Mouse (Mus musculus): ENCODE measurements at regions not wholly inside any gene's neighbourhood (a gene's known extent, or its start where the extent isn't known, plus 50 kb on each side); places are given as distances from the start of the nearest gene placed in this dataset.

DNA sequence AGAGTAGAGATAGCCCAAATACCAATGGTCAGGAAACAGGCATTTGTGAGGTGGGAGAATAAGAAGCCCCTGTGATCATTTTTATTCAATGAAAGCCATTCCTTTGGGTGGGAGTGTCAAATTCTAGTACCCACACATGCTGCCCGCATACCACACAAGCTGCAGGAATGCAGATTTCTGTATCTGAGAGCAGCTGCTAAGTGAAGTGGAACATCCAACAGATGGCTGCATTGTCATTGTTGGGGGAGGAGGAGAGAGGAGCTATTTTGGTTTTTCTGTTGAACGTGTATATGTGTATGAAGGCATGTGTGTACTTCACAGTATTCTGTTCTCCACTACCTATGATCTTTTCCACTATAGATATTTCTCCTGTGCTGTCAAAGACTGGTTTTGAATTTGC lies 392.3 kb upstream of the Mef2c start:
- Histone ChIP-seq H3K9me3 (replicated peaks; ENCODE audit: control insufficient read depth, low read length) (no peaks in the 10 kb centered on the region), H3K27me3 (ENCODE audit: control insufficient read depth, insufficient read depth, low read length) (no peaks in the 10 kb centered on the region), H3K27ac (ENCODE audit: low read length) (no peak overlapping the region), H3K36me3 (ENCODE audit: control insufficient read depth, insufficient read depth) (no peaks in the 10 kb centered on the region), H3K9ac (ENCODE audit: low read length) (no peak overlapping the region), H3K4me2 (ENCODE audit: low read depth, low read length) (no peak overlapping the region), H3K4me3 (ENCODE audit: low read length) (no peak overlapping the region), H3K4me1 (ENCODE audit: control insufficient read depth, insufficient read depth, low read length) (peaks cover 3% of the 10 kb centered on the region; the same call in 1 of the 2 replicates)
- ATAC-seq (replicated peaks; ENCODE audit: extremely low read depth, insufficient read depth, low FRiP score): peak; percentile 52; the same call in 1 of the 2 replicates
- 20% methylated on average over 2 of the region's 2 CpGs for WGBS

DNA sequence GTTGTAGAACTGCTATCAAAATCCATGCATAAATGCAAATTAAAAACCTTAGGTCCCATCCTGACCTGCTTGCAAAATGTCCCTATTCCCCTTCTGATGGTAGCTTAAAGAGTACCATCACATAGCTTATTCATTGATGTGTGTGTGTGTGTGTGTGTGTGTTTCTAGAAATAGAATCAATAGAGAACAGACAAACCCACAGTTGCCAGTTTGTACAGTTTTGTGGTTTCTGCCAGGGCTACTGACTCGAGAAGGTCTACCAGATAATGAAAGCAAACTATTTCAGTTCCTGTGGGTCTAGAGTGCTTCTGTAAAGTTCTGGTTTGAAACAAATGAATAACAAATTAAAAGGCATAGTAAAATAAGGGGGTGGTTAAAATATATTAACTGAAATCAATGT lies 391.5 kb upstream of the Mef2c start:
- H3K4me1 ChIP-seq (ENCODE audit: control insufficient read depth, insufficient read depth, low read length): peaks cover 3% of the 10 kb centered on the region; the same call in 1 of the 2 replicates
- H3K4me2 ChIP-seq (ENCODE audit: low read depth, low read length): no peak overlapping the region
- no peaks in the 10 kb centered on the region for H3K9me3 ChIP-seq (replicated peaks; ENCODE audit: control insufficient read depth, low read length)
- ATAC-seq (replicated peaks; ENCODE audit: extremely low read depth, insufficient read depth, low FRiP score): no peak
- H3K4me3 ChIP-seq (ENCODE audit: low read length): no peak overlapping the region
- H3K27ac ChIP-seq (ENCODE audit: low read length): no peak overlapping the region
- no peak overlapping the region for H3K9ac ChIP-seq (ENCODE audit: low read length)
- no peaks in the 10 kb centered on the region for H3K36me3 ChIP-seq (ENCODE audit: control insufficient read depth, insufficient read depth)
- WGBS: 36% methylated on average over 1 of the region's 1 CpGs
- no peaks in the 10 kb centered on the region for H3K27me3 ChIP-seq (ENCODE audit: control insufficient read depth, insufficient read depth, low read length)

DNA sequence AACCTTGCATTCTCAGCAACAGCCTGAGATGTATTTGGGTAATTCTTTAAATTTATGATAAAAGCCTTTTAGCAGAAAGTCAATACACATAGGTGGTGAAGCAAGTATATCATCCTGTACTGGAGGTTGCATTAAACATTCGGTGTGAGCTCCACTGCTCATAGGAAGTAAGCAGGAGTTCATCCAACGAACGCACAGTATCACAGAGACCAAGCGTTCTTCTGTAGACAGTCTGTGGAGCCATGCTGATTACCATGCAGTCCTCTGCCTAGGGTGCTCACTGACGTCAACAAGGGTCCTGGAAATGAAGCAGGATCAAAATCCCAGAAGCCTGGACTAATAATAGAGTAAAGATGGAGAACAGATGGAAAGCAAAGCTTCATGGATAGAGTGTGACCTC lies 391.1 kb upstream of the Mef2c start:
- Histone ChIP-seq H3K27ac (ENCODE audit: low read length) (no peak overlapping the region), H3K9me3 (replicated peaks; ENCODE audit: control insufficient read depth, low read length) (no peaks in the 10 kb centered on the region)
- WGBS: 54% methylated on average over 5 of the region's 5 CpGs

DNA sequence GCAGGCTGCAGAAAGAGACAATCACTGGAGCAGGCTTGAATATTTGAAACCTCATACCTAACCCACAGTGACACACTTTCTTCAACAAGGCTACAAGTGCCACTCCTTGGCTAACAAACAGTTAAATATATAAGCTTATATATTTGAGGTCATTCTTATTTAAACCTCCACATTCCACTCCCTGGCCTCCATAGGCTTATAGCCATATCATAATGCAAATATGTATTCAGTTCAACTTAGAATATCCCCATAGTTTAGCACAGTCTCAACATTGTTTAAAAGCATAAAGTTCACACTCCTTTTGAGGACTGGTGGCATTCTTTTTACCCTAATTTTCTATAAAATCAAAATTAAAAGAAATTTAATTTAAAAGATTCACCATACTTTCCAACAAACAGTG lies 390.0 kb upstream of the Mef2c start:
- ATAC-seq (replicated peaks; ENCODE audit: extremely low read depth, insufficient read depth, low FRiP score): no peak
- no peak overlapping the region for H3K4me3 ChIP-seq (ENCODE audit: low read length)

More for the DNA sequence above, 391.1 kb upstream of the Mef2c start:
- Histone ChIP-seq H3K4me3 (ENCODE audit: low read length) (no peak overlapping the region), H3K27me3 (ENCODE audit: control insufficient read depth, insufficient read depth, low read length) (no peaks in the 10 kb centered on the region), H3K9ac (ENCODE audit: low read length) (no peak overlapping the region), H3K4me1 (ENCODE audit: control insufficient read depth, insufficient read depth, low read length) (peaks cover 3% of the 10 kb centered on the region; the same call in 1 of the 2 replicates), H3K36me3 (ENCODE audit: control insufficient read depth, insufficient read depth) (no peaks in the 10 kb centered on the region), H3K4me2 (ENCODE audit: low read depth, low read length) (no peak overlapping the region)
- no peak for ATAC-seq (replicated peaks; ENCODE audit: extremely low read depth, insufficient read depth, low FRiP score)

DNA sequence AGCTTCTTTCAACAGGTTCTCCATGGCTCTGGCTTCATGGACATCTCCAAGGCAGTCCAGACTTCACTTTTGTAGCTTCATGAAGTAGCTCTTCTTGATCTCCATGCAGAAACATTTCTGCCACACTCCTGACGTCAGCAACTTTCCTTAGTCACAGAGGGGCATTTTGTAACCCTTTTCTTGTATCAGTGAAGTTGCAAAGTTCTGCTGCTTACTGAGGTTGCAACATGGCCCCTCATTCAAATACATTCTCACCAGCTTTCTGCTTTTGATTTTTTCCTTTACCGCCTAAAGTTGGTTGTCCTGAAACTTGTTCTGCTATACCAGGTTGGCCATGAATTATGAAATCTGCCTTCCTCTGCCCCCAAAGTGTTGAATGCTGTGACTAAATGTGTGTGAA lies 389.4 kb upstream of the Mef2c start:
- ATAC-seq (replicated peaks; ENCODE audit: extremely low read depth, insufficient read depth, low FRiP score): no peak
- H3K36me3 ChIP-seq (ENCODE audit: control insufficient read depth, insufficient read depth): no peaks in the 10 kb centered on the region
- WGBS: 77% methylated on average over 2 of the region's 2 CpGs

More for the DNA sequence above, 390.0 kb upstream of the Mef2c start:
- Histone ChIP-seq H3K4me1 (ENCODE audit: control insufficient read depth, insufficient read depth, low read length) (peaks cover 3% of the 10 kb centered on the region; the same call in 1 of the 2 replicates), H3K9me3 (replicated peaks; ENCODE audit: control insufficient read depth, low read length) (no peaks in the 10 kb centered on the region), H3K4me2 (ENCODE audit: low read depth, low read length) (no peak overlapping the region), H3K9ac (ENCODE audit: low read length) (no peak overlapping the region), H3K27me3 (ENCODE audit: control insufficient read depth, insufficient read depth, low read length) (no peaks in the 10 kb centered on the region), H3K27ac (ENCODE audit: low read length) (no peak overlapping the region), H3K36me3 (ENCODE audit: control insufficient read depth, insufficient read depth) (no peaks in the 10 kb centered on the region)

DNA sequence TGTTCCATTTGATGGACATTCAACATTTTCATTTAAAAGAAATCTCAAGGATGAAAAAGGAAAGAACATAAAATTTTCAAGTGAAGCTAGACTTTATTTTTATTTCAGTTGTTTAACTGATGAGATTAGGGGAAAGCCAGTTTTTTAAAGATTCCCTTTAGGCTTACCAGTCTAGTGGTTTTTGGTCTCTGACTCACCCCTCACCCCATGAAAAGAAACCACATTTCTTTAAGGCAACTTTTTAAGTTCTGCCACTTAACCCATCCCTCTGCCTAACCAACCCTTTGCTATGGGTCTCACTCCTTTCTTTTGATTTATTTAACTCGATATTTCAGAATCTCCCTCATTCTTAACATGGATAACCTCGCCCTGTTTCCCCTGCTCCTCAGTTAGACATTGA lies 388.1 kb upstream of the Mef2c start:
- Histone ChIP-seq H3K9me3 (replicated peaks; ENCODE audit: control insufficient read depth, low read length) (no peaks in the 10 kb centered on the region), H3K4me3 (ENCODE audit: low read length) (no peak overlapping the region), H3K4me1 (ENCODE audit: control insufficient read depth, insufficient read depth, low read length) (peaks cover 3% of the 10 kb centered on the region; the same call in 1 of the 2 replicates), H3K27ac (ENCODE audit: low read length) (no peak overlapping the region), H3K9ac (ENCODE audit: low read length) (no peak overlapping the region), H3K4me2 (ENCODE audit: low read depth, low read length) (no peak overlapping the region), H3K36me3 (ENCODE audit: control insufficient read depth, insufficient read depth) (no peaks in the 10 kb centered on the region), H3K27me3 (ENCODE audit: control insufficient read depth, insufficient read depth, low read length) (no peaks in the 10 kb centered on the region)
- ATAC-seq (replicated peaks; ENCODE audit: extremely low read depth, insufficient read depth, low FRiP score): no peak
- 78% methylated on average over 2 of the region's 2 CpGs for WGBS

More for the DNA sequence above, 389.4 kb upstream of the Mef2c start:
- H3K9ac ChIP-seq (ENCODE audit: low read length): no peak overlapping the region
- H3K27me3 ChIP-seq (ENCODE audit: control insufficient read depth, insufficient read depth, low read length): no peaks in the 10 kb centered on the region
- H3K9me3 ChIP-seq (replicated peaks; ENCODE audit: control insufficient read depth, low read length): no peaks in the 10 kb centered on the region
- H3K4me3 ChIP-seq (ENCODE audit: low read length): no peak overlapping the region
- H3K4me1 ChIP-seq (ENCODE audit: control insufficient read depth, insufficient read depth, low read length): peaks cover 3% of the 10 kb centered on the region; the same call in 1 of the 2 replicates
- no peak overlapping the region for H3K27ac ChIP-seq (ENCODE audit: low read length)
- H3K4me2 ChIP-seq (ENCODE audit: low read depth, low read length): no peak overlapping the region

DNA sequence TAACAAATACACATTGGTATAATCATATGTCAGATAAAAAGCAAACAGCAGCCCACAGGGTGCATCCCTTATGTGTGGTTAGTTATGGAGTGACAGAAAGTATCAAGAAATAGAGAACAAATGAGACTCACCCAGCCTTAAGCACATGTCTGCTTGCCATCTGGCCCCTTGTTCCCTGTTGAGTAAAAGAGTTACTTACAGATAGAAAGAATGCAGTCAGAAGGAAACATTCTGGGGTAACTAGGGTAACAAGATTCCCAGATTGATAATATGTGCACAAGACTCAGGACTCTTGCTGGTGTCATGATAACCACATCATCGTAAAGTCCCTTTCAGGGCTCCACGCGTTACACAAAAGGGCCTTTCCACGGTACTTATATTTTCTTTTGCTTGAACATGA lies 383.5 kb upstream of the Mef2c start:
- no peak for ATAC-seq (replicated peaks; ENCODE audit: extremely low read depth, insufficient read depth, low FRiP score)
- Histone ChIP-seq H3K27ac (ENCODE audit: low read length) (no peak overlapping the region), H3K36me3 (ENCODE audit: control insufficient read depth, insufficient read depth) (no peaks in the 10 kb centered on the region), H3K4me1 (ENCODE audit: control insufficient read depth, insufficient read depth, low read length) (no peaks in the 10 kb centered on the region), H3K4me3 (ENCODE audit: low read length) (no peak overlapping the region), H3K9ac (ENCODE audit: low read length) (no peak overlapping the region), H3K27me3 (ENCODE audit: control insufficient read depth, insufficient read depth, low read length) (no peaks in the 10 kb centered on the region), H3K4me2 (ENCODE audit: low read depth, low read length) (no peak overlapping the region), H3K9me3 (replicated peaks; ENCODE audit: control insufficient read depth, low read length) (no peaks in the 10 kb centered on the region)
- WGBS: 71% methylated on average over 4 of the region's 4 CpGs

DNA sequence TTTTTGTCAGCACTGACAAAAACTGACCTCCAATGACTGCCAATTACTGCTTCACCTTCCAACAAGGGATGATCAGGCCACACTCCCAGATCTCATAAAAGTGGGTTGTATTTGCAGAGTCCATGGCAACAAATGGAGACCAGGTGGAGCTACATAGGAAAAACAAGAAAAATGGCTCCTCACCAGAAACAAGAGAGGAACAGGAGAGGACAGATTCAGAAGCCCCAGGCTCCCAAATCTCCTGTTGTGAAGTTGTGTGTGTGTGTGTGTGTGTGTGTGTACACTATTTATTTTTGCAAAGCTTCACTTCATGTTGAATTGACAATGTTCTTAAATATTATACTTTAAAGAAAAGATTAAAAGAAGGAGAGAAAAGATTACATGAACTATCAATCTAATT lies 380.2 kb upstream of the Mef2c start:
- no peaks in the 10 kb centered on the region for H3K27me3 ChIP-seq (ENCODE audit: control insufficient read depth, insufficient read depth, low read length)
- no peak overlapping the region for H3K9ac ChIP-seq (ENCODE audit: low read length)
- no peak overlapping the region for H3K4me3 ChIP-seq (ENCODE audit: low read length)
- H3K4me1 ChIP-seq (ENCODE audit: control insufficient read depth, insufficient read depth, low read length): no peaks in the 10 kb centered on the region
- H3K27ac ChIP-seq (ENCODE audit: low read length): no peak overlapping the region
- no peak for ATAC-seq (replicated peaks; ENCODE audit: extremely low read depth, insufficient read depth, low FRiP score)
- H3K36me3 ChIP-seq (ENCODE audit: control insufficient read depth, insufficient read depth): no peaks in the 10 kb centered on the region
- no peaks in the 10 kb centered on the region for H3K9me3 ChIP-seq (replicated peaks; ENCODE audit: control insufficient read depth, low read length)
- no peak overlapping the region for H3K4me2 ChIP-seq (ENCODE audit: low read depth, low read length)

DNA sequence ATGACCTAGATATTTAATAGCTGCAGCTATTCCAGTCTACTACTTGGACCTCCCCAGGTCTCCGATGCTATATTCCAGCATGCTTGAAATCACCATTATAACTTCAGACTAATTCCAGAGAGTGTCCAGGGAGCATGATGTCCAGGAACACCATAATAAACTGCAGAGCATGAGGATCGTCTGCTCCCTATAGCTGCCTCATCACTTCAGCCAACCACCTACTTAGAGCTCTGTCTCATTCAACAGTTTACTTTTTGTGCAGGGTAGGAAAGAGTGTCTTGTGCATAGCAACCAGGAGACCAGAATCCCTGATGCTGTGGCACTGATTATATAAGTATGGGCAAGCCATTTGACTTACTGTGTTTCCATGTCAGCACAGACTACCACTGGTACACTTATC lies 379.2 kb upstream of the Mef2c start:
- no peak for ATAC-seq (replicated peaks; ENCODE audit: extremely low read depth, insufficient read depth, low FRiP score)
- Histone ChIP-seq H3K4me2 (ENCODE audit: low read depth, low read length) (no peak overlapping the region), H3K4me1 (ENCODE audit: control insufficient read depth, insufficient read depth, low read length) (no peaks in the 10 kb centered on the region), H3K27me3 (ENCODE audit: control insufficient read depth, insufficient read depth, low read length) (no peaks in the 10 kb centered on the region), H3K36me3 (ENCODE audit: control insufficient read depth, insufficient read depth) (no peaks in the 10 kb centered on the region), H3K4me3 (ENCODE audit: low read length) (no peak overlapping the region), H3K27ac (ENCODE audit: low read length) (no peak overlapping the region), H3K9ac (ENCODE audit: low read length) (no peak overlapping the region), H3K9me3 (replicated peaks; ENCODE audit: control insufficient read depth, low read length) (no peaks in the 10 kb centered on the region)
- 84% methylated on average over 2 of the region's 2 CpGs for WGBS

DNA sequence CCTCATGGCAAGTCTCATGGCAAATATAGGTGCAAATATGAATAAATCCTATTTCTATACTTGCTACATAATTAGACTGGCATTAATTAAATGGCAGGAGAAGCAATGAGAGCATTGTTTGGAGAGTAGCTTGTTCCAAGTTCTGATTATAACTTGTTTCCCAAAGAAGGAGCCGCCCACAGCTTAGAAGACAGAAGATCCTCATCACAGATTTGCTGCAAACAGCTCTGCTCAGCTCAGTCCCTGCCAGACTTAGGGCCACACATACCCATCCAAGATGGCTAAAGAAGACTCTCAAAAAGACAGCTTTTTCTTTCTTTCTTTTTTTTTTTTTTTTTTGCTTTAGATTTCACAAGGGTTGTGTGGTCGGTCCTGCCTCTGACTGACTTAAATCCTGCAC lies 377.4 kb upstream of the Mef2c start:
- no peak for ATAC-seq (replicated peaks; ENCODE audit: extremely low read depth, insufficient read depth, low FRiP score)

More for the DNA sequence above, 377.4 kb upstream of the Mef2c start:
- no peak overlapping the region for H3K9ac ChIP-seq (ENCODE audit: low read length)
- 85% methylated on average over 2 of the region's 2 CpGs for WGBS
- H3K4me1 ChIP-seq (ENCODE audit: control insufficient read depth, insufficient read depth, low read length): no peaks in the 10 kb centered on the region
- H3K27me3 ChIP-seq (ENCODE audit: control insufficient read depth, insufficient read depth, low read length): no peaks in the 10 kb centered on the region
- no peaks in the 10 kb centered on the region for H3K36me3 ChIP-seq (ENCODE audit: control insufficient read depth, insufficient read depth)
- no peak overlapping the region for H3K4me2 ChIP-seq (ENCODE audit: low read depth, low read length)
- H3K9me3 ChIP-seq (replicated peaks; ENCODE audit: control insufficient read depth, low read length): no peaks in the 10 kb centered on the region
- H3K27ac ChIP-seq (ENCODE audit: low read length): no peak overlapping the region
- H3K4me3 ChIP-seq (ENCODE audit: low read length): no peak overlapping the region

All from heart, embryonic 16.5 days (tissue).